Mouse (Mus musculus): ENCODE measurements around the gene Atg4c.

The Atg4c gene

DNA sequence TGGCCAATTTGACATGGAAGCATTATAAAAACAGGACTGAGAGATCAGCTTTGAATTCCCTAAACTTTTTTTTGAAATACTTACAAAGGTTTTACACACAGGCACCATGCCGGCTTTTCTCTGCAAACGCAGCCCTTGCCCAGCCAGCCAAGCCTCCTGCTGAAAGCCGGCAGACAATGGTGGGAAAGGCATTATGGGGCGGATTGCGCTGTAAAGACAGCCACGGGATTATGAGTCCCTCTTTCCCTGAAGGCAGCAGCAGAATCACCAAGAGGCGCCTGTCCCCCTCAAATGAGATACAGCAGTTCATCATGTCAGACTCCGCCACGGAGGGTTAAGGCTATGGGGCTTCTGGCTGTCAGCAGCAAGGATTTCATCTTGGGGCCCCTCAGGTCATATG, 79.1 kb downstream of the Atg4c start:
- TF ChIP-seq GATA4 (IDR thresholded peaks at IDR 0.05; ENCODE audit: insufficient replicate concordance, low read length) = no peak

DNA sequence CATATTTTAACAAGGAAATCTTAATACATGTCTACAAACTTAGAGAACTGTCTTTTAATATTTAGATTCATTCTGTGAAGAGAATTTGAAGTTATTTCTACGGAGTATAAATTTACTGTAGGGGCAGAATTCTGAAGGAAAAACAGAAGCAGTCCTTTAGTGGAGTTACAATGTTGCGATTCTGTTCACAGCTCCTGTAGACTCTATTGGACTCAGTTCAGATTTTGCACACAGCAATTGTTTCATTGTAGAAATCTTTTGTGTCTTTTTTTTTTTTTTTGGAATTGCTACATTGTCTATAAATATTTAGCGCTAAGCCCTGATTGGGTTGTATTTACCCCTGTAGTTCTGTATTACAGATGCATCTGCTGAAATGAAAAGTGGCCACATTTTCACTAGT, 79.7 kb downstream of the Atg4c start:
- no peak for TF ChIP-seq GATA4 (IDR thresholded peaks at IDR 0.05; ENCODE audit: insufficient replicate concordance, low read length)

DNA sequence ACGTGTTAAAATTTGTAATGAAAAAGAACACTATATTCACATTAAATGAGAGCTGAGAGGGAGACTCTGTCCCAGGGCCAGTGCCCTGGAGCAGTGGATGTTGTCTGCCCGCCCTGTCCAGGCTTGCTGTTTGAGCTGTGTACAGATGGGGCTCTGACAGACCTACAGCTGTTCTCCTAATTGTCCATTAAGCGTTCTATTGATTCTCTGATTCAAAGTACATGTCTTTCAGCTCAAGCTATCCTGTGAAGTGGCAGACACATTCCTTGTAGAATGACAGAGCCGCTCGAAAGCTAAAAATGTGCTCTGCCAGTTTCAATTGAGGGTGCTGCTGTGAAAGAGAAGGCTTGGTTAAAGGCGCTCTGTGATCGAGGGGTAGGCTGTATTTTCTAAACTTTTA, 80.2 kb downstream of the Atg4c start:
- no peak for TF ChIP-seq GATA4 (IDR thresholded peaks at IDR 0.05; ENCODE audit: insufficient replicate concordance, low read length)

DNA sequence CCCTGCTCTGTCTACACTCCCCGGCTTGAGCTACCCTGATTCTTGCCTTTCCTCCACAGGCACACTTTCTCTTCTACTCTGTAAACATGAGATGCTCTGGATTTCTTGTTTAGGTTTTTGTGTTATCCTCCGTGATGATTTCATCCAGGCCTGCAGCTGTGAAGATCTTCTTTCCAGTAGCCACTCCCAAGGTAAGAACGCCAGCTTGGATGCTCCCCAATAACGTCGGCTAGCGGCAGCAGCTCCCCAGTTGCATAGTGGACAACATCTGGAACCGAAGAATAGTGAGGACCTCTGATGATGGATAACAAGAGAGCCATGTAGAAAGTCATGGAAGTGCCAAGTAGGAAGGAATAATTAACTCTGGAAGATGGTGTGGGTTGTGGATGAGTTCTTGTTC, 85.1 kb downstream of the Atg4c start:
- TF ChIP-seq GATA4 (IDR thresholded peaks at IDR 0.05; ENCODE audit: insufficient replicate concordance, low read length) = no peak

DNA sequence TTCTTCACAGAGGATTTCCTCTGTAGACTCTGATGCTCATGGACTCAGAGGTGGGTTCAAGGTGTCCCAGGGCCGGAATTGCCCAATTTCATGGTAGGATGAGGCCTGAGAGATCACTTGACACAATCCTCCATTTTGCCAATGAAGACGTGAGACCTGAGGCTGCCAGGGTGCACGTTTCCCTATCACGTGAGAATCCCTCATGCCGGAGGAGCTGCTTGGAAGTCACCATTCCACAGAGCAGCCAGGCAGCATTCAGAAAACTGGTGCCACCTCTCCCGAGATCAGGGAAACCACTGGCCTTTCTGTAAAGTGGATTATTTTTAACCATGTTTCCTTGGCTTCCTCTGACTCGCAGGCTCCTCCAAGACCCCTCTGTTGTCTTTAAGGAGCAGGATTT, 88.0 kb downstream of the Atg4c start:
- TF ChIP-seq GATA4 (IDR thresholded peaks at IDR 0.05; ENCODE audit: insufficient replicate concordance, low read length) = no peak

DNA sequence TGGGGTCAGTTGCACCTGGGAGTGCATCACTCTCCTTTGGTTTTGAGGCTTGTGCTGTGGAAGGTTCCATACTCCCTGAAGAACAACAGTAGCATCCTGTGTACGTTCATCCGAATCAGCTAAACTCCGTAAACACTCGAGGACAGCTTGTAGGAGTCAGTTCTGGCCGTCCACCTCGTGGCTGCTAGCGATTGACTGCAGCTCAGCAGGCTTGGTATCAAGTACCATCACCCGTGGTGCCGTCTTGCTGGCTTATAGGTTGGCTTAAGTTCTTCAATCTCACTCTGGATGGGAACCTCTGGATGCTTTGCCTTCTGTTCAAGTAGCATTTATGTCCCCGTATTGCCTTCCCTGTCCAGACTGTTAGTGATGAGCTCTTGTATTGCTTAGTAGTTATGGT, 95.6 kb downstream of the Atg4c start:
- no peak for TF ChIP-seq GATA4 (IDR thresholded peaks at IDR 0.05; ENCODE audit: insufficient replicate concordance, low read length)

DNA sequence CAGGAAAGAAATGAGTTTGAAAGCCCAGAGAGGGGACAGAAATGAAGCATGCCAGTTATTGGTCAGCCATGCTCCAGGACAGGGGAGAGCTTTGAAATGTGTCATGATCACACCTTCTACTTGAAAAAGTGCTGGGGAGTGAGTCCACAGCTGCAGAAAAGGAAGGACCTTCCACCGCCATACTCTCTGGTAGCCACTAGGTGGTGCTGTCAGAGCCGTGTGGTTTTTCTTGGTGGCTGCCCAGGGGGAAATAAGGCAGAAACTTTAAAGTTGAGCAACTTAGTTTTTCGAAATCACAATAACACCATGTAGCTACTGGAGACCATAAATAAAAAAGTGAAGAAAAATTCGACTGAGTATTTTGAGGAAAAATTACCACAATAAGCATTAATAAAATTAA, 104.9 kb downstream of the Atg4c start:
- TF ChIP-seq GATA4 (IDR thresholded peaks at IDR 0.05; ENCODE audit: insufficient replicate concordance, low read length) = no peak

DNA sequence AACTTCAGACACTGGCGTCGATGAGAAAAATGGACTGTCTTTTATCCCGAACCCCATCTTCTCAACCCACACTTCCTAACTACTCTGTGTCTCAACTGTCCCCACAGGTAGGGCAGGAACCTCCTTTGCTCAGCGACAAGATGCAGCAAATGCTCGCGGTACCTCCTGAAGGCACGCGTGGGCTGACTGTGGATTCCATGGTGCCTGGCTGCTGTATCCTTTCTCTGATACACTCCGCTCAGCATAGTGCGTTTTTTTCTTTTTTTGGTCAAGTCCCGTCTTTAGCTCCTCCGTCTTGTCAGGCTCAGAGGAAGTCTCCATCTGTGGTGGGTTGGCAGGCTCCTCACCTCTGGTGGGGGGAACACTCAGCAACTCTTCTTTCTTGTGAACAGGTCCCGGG, 111.1 kb downstream of the Atg4c start:
- TF ChIP-seq GATA4 (IDR thresholded peaks at IDR 0.05; ENCODE audit: insufficient replicate concordance, low read length) = no peak
